Mouse (Mus musculus): ENCODE measurements at regions not wholly inside any gene's neighbourhood (a gene's known extent, or its start where the extent isn't known, plus 50 kb on each side); places are given as distances from the start of the nearest gene placed in this dataset.
A peak's percentile ranks its signal among the peaks of the same experiment; 100 is the strongest.

DNA sequence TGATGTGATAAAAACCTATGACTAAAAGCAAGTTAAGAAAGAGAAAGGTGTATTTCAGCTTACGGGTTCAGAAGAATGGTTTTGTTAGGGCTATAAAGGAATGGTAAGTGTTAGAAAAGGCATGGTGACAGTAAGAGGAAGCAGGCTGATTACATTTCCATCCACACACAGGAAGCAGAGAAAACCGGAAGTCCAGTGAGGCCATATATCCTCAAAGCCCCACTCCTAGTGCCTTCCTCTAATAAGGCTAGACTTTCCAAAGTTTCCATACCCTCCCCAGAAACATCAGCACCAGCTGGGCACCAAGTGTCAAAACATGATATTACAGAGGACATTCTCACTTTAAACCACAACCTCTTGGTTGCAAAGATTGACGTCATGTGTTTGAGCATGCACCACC lies 316.3 kb downstream of the Klf5 start:
- no peak for DNase-seq

DNA sequence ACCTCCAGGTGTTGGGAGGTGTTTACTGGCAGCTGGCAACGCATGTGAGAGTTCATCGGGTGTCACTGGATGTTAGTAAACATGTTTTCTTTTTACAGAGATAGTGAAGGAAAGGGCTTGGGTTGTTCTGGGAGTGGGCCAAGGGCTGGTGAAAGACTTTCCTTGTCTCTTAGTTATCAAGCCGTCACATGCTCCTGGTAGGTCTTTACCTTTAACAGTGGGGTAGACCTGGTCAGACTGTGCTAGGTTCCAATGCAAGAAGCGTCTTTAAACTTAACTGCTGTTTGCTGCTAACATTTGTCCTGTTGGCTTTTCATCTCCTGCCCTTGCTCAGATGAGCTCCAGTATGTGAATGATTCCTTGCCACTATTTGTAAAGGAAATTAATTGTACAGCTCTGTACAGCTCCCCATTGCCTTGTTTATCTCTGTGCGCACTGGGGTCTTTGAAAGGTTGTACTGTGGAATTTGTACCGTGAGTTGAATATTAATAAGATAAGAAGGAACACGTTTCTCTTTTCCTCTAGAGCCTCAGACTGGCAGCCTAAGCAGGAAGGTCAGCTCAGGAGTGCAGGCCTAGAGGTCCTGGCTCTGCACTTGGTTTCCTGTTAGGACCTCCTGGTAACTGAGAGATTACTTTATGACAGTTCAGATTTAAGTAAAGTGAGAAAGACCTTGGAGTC lies 318.3 kb downstream of the Klf5 start:
- DNase-seq = no peak

DNA sequence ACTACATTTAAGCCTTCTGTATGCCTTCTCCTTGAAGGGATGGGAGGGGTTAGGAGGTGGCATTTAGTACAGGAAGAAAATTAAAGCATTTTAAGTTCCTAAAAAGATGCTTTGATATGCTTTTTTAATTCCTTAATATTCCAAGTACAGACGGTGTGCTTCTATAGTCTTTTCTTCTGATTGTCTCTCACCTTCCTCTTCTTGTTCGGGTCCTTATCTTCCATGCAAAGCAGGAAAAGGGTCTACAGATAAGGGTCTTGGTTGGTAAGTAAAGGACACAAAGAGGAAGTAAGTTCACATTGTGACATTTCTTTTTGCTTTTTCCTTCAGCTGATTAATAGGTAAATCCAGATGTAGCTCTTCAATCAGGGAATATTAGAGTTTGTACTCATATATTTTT lies 318.9 kb downstream of the Klf5 start:
- DNase-seq = no peak

DNA sequence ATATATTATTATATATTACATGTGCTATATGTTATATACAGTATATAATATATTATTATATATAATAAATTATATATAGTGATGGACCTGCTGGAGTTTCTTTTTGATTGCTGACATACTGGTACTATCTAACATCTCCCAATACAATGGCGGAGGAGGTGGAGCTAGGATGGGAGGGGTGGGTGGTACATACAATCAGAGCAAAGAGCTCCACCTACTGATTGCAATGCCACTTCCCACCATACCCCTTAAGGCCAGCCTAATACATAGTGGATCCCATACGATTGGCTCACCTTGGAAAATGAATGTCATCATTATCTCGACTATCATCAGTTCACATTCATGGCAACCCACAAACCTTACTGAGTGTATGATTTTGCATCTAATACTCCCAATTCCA lies 323.0 kb downstream of the Klf5 start:
- DNase-seq = no peak

DNA sequence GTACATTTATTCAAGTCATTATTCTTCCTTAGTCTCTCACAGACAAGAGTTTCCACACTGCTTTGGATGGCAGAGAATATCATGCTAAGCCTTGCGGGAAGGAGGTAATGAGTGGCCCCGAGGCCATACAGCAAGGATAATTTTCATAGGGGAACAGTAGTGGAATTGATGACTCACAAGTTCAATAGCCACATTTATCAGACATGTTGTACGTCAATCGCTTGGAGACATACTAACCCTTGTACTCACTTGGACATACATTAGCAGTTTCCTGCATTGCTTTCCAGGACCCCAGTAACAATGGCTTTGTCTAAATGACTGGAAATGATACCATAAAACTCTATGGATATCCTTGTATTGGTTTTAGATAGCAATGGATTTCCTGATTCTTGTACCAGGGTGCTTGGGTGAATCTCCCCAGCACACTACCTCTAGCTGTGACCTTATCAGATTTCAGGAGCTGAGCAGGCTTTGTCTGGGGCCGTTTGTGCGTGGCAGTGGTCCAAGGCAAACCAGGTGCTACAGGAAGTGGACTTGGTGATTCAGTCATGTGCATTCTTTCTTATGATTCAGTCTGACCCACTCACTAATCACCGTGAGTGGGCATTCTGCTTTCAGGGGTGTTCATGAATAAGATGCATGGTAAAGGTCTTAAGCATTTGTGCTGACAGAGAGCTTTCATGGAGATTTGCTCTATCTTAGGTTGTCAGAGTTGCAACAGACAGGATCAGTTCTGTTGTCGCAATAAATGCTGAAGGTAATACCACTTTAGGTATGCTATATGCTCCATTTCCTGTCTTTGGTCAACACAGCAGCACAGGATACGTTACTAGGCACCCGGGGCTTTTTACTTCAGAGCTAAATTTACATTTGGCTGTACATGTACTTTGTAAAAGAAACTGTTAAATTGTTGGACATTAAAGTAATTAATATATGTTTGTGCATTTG lies 326.2 kb downstream of the Klf5 start:
- no peak for DNase-seq

DNA sequence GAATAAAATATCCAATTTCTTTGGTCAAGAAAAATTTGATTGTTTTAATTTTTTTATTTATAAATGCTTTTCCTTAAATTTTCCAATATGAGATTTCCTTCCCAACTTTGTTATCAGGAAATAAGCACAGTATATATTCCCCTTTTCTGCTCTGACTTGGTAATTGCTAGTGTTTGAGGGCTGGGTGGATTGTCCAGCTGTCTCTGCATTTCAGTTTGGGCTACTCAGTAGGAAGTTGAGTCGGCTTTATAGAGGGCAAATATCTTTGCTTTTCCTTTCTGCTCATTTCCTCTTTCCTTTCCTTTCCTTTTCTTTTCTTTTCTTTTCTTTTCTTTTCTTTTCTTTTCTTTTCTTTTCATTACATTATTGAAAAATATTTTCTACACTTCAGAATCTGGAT lies 329.1 kb downstream of the Klf5 start:
- DNase-seq = no peak

DNA sequence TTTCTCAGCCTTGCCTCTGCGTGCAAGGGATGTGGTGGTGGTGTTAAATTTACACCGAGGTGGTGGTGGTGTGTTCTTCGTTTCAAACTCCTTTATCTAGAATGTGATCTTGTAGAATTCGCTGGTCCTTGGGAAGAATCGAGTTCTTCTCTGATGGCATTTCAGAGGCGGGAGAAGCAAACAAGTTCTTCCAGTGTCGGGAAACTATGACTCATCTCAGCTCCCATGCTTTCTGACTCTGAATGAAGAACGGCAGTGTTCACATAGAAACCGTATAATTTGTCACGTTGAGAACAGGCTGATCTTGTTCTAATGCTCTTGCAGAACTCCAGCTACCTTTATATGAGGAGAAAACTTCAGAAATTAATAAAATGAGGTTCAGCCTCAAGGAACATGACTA lies 332.6 kb downstream of the Klf5 start:
- DNase-seq = peak in 1 of 2 experiments; percentile 11

DNA sequence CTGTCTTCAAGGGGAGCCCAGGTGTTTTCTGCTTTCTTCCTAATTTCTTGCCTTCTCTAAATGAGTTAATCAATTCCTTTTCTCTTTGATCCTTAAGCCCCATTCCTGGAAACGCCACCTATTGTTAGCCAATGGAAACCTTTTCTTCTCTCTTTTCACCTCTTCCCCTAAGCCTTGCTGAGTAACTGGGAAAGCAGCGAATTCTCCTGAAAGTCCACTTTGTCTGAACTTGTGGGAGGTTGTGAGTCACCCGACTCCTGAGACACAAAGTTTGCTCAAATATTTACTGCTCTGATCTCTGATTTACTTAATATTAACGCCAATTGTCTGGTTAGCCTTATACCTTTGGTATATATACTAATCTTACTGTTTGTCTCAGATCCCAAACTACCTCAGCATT lies 334.0 kb downstream of the Klf5 start:
- DNase-seq = no peak

DNA sequence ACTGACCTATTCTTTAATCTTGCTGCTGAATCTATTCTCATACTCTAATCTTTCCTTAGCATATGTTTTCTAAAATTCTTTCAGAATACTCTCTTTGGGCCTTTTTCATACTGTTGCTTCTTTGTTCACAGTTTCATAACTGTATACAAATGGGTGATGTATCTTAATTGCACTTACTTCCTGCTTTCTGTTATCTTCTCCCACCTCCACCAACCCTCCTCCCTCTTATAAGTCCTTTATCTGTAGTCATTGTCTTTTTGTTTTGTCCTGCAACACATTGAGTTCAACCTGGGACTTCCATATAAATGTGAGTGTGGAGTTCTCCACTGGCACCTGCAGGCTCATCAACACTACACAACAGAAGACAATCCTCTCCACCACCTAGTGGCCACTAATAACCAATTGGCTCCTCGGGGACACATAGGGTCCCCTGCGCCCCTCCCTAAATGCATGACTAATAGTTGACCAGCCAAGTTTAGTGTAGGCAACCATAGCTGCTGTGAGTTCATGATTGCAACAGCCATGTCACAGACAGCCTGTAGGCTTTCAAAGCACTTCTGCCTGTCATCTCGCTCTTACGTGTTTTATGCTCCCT lies 337.2 kb downstream of the Klf5 start:
- no peak for DNase-seq

DNA sequence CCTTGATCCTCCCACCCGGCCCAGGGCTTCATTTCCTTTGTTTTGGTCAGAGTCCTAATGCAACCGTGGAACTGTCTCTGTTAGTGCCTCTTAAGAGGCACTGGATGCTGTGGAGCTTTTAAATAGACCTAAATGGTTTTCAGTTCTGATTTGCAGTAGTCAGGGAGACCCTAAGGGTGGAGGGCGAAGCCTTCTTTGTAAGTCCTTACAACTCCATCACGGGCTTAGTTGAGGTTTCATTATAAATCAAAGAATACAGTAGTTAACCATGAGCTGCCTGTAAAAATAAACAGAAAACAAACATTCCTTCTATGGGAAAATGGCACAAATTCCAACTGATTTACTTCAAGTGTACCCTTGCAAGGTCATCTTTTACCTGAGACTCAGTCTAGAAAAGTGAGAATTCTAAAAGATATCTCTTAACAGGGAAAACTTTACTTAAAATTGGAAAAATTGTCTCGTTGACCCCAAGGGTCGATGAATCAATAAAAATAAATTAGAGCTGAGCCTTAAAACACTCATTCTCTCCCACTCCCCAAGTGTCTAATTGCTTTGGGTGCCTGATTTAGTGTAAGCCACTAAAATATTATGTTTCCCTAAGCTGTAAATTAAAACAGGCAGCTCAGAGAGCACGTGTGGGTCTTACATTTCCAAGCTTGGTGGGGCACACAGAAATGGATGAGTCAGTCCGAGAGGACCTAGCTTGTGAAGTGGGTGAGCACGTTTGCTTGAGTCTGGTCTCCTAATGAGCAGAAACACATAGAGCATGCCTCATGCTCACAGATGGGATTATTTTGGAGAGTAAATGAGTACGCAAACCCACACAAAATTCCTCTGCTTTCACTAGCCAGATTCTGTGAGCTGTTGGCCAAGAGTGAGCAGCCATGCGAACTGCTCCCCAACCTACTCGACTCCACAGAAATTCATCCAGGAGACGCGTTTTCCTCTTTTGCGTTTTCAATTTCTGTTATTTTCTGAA lies 343.3 kb downstream of the Klf5 start:
- DNase-seq = no peak

DNA sequence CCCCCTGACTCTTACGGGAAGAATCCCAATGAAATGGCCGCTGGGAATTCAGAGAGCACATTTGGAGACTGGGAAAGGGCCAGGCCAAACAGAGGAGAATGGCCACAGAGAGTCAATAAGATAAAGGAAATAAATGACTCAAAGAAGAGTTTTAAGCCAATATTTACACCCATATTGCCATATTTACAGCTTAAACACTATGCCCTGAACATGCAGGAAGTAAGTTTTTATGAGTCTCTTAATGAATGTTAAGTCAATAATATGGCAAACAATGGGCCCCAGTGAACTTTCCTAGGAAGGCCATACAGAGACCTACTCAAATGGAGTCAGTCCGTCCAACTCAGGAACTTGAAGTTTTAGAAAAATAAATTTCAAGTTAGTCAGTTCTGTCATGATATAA lies 347.8 kb downstream of the Klf5 start:
- DNase-seq = no peak

DNA sequence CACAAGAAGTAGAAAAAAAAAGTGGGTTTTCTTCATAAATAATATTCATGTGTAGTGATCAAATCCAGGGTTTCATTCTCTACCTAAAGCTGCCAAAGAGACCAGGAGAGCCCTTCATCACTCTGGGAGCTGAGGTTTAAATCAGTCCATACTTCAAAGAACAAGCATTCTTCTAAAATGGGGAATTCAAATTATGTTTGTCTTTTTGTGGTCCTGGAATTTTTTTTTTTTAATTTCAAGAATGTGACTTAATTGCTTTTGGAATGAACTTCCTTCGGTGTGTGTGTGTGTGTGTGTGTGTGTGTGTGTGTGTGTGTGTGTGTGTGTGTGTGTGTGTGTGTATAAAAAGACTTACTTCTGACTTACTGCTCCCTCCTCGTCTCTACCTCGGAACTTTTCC lies 375.9 kb downstream of the Klf5 start:
- DNase-seq = no peak

DNA sequence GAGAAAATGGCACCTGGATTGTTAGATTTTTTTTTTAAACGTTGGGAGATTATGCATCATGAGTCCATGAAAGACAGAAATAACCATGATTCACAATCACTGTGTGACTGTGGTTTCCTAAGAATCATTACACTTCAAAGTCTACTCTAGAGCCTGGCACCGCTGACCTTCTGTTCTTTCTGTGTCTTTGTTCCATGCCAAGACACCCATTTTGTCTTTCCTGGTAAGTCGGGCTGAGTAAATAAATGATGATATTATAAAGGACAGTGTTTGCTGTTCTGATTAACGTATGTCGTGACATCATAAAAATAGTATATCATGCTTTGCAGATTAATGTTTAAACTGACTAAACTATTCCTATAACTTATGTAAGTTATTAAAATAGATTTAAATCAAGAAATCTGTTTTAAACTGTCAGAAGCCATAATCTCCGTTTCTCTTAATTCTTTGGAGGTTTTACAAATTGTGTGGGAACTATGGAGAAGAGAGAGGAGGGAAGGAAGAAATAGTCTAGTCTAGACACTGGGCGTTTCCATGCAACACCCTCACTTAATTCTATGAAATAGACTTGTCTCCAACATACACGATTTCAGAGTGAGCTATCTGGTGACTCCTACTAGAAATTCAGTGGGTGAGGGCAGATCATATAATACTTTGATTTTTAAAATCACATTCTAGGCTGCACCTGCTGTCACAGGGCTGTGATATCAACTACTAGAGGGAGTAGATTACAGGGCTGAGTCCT lies 388.7 kb downstream of the Klf5 start:
- no peak for DNase-seq

DNA sequence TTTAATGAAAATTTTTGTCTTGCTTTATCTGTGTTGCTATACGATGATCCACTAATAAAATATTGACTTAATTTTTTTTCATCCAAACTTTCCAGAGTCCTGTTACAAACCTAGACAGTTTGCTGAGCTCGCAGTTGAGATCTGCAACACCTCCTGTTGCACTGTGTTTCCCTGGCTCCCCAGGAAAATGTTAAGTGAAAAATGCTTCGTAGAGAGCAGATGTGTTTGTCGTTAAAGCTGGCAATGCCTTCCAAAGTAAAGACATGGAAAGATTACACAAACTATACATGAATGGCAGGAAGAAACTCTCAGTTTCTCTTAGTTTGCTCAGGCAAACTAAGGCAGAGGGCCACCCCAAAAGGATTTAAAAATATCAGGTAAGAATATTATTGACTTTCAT lies 389.9 kb downstream of the Klf5 start:
- no peak for DNase-seq

DNA sequence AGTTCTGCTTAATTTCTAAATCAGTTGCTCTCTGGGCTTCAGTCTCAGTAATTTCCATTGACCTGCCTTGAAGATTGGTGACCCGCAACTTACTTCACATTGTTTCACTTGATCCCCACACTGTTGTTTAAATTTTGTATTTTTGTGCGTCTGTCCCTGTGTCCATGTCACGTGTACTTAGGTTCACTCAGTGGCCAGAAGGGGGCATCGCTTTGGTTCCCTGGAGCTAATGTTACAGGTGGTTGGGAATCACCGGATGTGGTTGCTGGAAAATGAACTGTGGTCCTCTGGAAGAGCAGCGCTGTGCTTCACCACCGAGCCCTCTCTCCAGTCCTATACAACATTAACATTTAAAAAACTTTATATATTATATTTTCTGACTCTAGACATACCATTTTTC lies 397.8 kb downstream of the Klf5 start:
- no peak for DNase-seq

DNA sequence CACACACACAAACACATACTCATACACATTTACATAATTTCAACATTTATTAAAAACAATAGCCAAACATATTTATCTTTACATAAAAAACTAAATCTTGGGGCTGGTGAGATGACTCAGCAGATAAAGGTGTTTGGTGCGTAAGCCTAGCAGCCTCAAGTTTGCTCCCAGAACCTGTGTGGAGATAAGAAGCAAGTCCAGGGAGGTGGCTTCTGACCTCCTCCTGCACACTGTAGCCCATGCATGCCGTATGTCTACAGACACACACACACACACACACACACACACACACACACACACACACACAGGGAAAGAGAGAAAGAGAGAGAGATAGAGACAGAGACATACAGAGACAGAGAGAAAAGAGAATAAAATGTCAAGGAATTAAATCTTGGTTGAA lies 401.1 kb downstream of the Klf5 start:
- no peak for DNase-seq

DNA sequence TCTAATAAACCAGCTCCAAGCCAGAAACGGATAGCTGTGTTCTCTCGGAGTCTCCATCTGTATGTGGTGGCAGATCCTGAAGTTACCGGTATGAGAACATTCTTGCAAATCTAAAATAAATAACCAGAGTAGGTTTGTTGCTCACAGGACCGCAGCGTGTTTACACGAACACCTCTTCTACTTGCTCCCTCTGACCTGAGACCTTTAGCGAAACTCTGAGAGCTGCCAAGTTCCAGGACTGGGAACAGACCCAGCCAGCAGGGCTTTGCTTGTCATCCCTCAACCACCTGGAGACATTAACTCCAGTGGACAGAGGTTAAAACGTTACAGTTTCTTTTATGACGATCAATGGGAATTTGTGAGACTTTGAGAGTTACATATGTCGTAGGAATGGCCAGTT lies 407.5 kb downstream of the Klf5 start:
- no peak for DNase-seq

DNA sequence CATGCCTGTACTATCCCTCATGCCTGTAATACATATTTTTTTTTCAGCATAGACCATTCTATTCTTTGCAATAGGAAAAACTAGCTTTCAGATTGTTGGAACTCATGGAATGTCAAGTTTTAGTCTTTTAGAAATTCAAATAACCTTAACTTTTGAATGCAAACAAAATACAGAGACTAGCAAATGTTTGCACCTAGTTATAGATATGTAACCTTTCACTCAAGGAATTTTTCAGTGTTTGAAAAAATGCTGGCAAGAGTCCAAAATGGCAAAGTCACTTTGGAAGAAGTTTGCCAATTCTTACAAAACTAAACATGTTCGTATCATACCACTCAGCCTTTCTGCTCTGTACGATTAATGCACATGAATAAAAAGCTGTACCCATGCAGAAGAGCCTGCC lies 409.6 kb downstream of the Klf5 start:
- DNase-seq = no peak

DNA sequence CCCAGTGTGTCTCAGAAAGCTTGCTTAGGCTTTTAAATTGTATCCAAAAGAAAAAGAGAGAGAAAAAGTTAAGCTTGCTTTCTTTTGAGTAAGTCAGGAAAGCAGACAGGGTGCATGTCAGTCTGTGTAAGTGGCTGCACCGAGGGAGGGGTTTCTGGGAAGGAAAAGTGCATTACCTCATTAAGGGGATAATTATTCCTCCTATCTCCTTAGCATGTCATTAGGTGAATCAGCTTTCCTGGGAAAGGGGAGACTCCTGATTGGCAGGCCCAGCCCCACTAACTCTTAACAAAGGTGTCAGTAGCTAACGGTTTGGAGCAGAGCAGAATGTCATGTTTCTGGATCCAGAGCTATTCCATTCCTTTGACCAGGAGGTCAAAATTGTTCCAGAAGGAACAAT lies 411.3 kb downstream of the Klf5 start:
- no peak for DNase-seq

DNA sequence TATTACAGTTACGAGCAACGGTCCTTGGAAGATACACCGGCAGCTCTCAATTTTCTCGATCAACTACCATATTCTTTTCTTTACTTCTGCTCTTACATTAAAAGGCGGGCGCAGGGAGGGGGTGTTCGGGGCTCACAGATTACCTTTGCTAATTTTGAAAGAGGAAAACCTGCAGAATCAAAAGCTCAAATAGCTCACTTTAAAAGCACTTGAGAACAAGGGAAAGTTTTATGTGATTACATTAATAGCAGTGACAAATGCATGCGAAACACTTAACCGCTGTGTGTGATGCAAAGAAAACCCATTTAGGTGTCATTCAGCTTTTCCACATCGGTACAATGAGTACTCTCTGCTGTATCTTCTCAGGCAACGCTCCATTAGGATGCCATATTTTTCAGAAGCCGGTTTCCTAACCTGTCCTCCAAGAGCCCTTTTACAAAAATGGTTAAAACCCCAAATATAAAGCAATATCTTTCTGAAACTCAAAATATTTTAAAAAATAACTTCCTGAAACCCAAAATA lies 412.2 kb downstream of the Klf5 start:
- no peak for DNase-seq

DNA sequence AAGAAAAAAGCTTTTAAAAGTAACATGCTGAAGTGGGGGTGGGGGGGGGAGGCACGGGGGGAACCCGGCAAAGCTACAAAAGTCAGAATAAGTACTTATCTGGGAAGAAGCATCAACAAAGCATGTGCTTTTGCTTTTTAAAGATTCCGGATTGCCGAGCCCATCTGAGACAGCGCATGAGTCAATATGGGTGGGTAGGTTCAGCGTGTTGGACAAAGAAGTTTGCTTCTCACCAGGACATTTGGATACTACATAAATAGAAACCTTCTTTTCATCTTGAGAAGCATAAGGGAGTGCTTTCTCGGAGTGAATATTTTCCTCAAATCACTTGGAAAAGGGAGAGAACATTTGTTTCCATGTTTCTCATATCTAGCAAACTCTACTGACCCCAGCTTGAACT lies 414.1 kb downstream of the Klf5 start:
- no peak for DNase-seq
